Mouse (Mus musculus) hindbrain, embryonic 14.5 days (tissue): Measurements from ENCODE around the gene 4930548H24Rik. TPM values are rescaled to one million over a fixed set of nuclear protein-coding genes. Genes with fewer than 3 reads are reported as not detected.
A peak's percentile ranks its signal among the peaks of the same experiment; 100 is the strongest.
"Not testable (repeated sequence)": the region's sequence is repeated elsewhere in the genome, so short reads cannot be mapped to it uniquely, and the experiment has no call there.

Source experiments
- ATAC-seq: fragments of 200-750 bp; cut with Nextera tagmentation; 2 replicates; pipeline ENCODE4 v1.8.0; 2017; ENCODE audit warnings: moderate number of reproducible peaks, mild to moderate bottlenecking, moderate TSS enrichment, moderate library complexity; ENCODE audit not compliant: low FRiP score
- DNase-seq: peaks from one replicate; pipeline ENCODE4 v3.0.0-alpha.2; 2015; ENCODE audit warnings: low spot score
- H3K27ac ChIP-seq: fragments of 300-500 bp; sonication (generic); 2 replicates; pipeline ENCODE4 v1.5.1; 2014; ENCODE audit warnings: mild to moderate bottlenecking, moderate library complexity
- H3K27me3 ChIP-seq: fragments of 300-500 bp; sonication (generic); 2 replicates; pipeline ENCODE4 v1.6.1; 2014; ENCODE audit warnings: mild to moderate bottlenecking, low read length, mixed read lengths; ENCODE audit not compliant: control insufficient read depth, insufficient read depth
- H3K36me3 ChIP-seq: fragments of 300-500 bp; sonication (generic); replicated peaks from 2 replicates; pipeline ENCODE4 v1.6.1; 2014; ENCODE audit not compliant: control insufficient read depth, insufficient read depth
- H3K4me1 ChIP-seq: fragments of 300-500 bp; sonication (generic); replicated peaks from 2 replicates; pipeline ENCODE4 v1.6.1; 2014; ENCODE audit warnings: antibody characterized with exemption, low read length, mixed read lengths; ENCODE audit not compliant: control insufficient read depth, insufficient read depth
- H3K4me2 ChIP-seq: fragments of 300-500 bp; sonication (generic); replicated peaks from 2 replicates; pipeline ENCODE4 v1.6.1; 2014; ENCODE audit warnings: mild to moderate bottlenecking, moderate library complexity
- H3K4me3 ChIP-seq: fragments of 300-500 bp; sonication (generic); replicated peaks from 2 replicates; pipeline ENCODE4 v1.5.1; 2014; ENCODE audit warnings: mild to moderate bottlenecking, low read length
- H3K9ac ChIP-seq: fragments of 300-500 bp; sonication (generic); 2 replicates; pipeline ENCODE4 v1.6.1; 2014
- H3K9me3 ChIP-seq: fragments of 300-500 bp; sonication (generic); 2 replicates; pipeline ENCODE4 v1.6.1; 2016; ENCODE audit warnings: low read length; ENCODE audit not compliant: control insufficient read depth
- WGBS: fragments of 180-500 bp; shearing (Covaris S2); extraction: QIAGEN DNeasy Blood & Tissue Kit; methylation state at CpG from one replicate; pipeline ENCODE4 v1.1.7; 2014; 5-methylcytosine and 5-hydroxymethylcytosine counted together
- polyA plus RNA-seq: library from polyadenylated mRNA; unstranded; fragments of >200 nt; fragmentation: Nextera tagmentation; extraction: Ambion mirVana; gene quantifications from 2 replicates; pipeline ENCODE4 v1.2.1, GENCODE M21; 2014

4930548H24Rik gene
- polyA plus RNA-seq, 1 experiment from 2014 or later = not detected

GRCm38 (mm10) chr5:31527117-31527680 is 41.7 kb downstream of the 4930548H24Rik start:
- H3K27ac ChIP-seq = no peak overlapping the region
- peaks cover 40% of the 10 kb centered on the region for H3K36me3 ChIP-seq
- 5% methylated on average over 40 of the region's 40 CpGs for WGBS
- DNase-seq (no peak), ATAC-seq (peak; percentile 8; the same call in 1 of the 2 replicates)
- H3K4me2 ChIP-seq = peak overlapping the region; percentile 95
- H3K4me3 ChIP-seq = peak overlapping the region; percentile 74
- H3K4me1 ChIP-seq = peaks cover 27% of the 10 kb centered on the region
- H3K9ac ChIP-seq = peak overlapping the region; percentile 75
- H3K27me3 ChIP-seq = no peaks in the 10 kb centered on the region
- H3K9me3 ChIP-seq = no peaks in the 10 kb centered on the region

GRCm38 (mm10) chr5:31527707-31528106 is 42.2 kb downstream of the 4930548H24Rik start, which contains the start of gene Supt7l:
Gene Supt7l (minus strand): TSS chr5:31527807.
- peaks cover 27% of the 10 kb centered on the region for H3K4me1 ChIP-seq
- H3K9me3 ChIP-seq, DNase-seq, ATAC-seq, H3K27me3 ChIP-seq: not testable (repeated sequence)
- H3K27ac ChIP-seq = peak within 1 kb of the TSS; percentile 60; the same call in 1 of the 2 replicates
- peak within 1 kb of the TSS; percentile 95 for H3K4me2 ChIP-seq
- H3K36me3 ChIP-seq = peaks cover 40% of the 10 kb centered on the region
- peak within 1 kb of the TSS; percentile 74 for H3K4me3 ChIP-seq
- H3K9ac ChIP-seq = peak within 1 kb of the TSS; percentile 75
- 81% methylated on average over 11 of the region's 11 CpGs for whole genome bisulfite sequencing

- Histone ChIP-seq H3K4me3 (no peak overlapping the region), H3K36me3 (peaks cover 41% of the 10 kb centered on the region), H3K27me3 (no peaks in the 10 kb centered on the region), H3K27ac (no peak overlapping the region), H3K9ac (no peak overlapping the region), H3K4me2 (peak overlapping the region; percentile 95; the same call in 1 of the 2 replicates), H3K9me3 (no peaks in the 10 kb centered on the region), H3K4me1 (peaks cover 27% of the 10 kb centered on the region)
- whole genome bisulfite sequencing = 64% methylated on average over 2 of the region's 2 CpGs
- DNase-seq = no peak
- ATAC-seq = no peak
Observed at GRCm38 (mm10) chr5:31528560-31528959, 43.0 kb downstream of the 4930548H24Rik start.

GRCm38 (mm10) chr5:31535228-31535627 is 49.7 kb downstream of the 4930548H24Rik start:
- WGBS = 89% methylated on average over 2 of the region's 2 CpGs
- Histone ChIP-seq H3K27ac (no peak overlapping the region), H3K4me3 (no peak overlapping the region), H3K9me3 (no peaks in the 10 kb centered on the region), H3K9ac (no peak overlapping the region), H3K4me2 (no peak overlapping the region), H3K36me3 (peaks cover 93% of the 10 kb centered on the region), H3K4me1 (no peaks in the 10 kb centered on the region), H3K27me3 (no peaks in the 10 kb centered on the region)
- no peak for ATAC-seq
- no peak for DNase-seq

Other genes with a start within 250 kb of the 4930548H24Rik start
- gene Nrbp1, start 244.9 kb upstream of the 4930548H24Rik start, polyA plus RNA-seq = 149 and 161 TPM in 2 replicates
- 0.56 and 0.66 TPM in 2 replicates for gene Gm9970, start 244.5 kb upstream of the 4930548H24Rik start, polyA plus RNA-seq
- gene Krtcap3, start 234.0 kb upstream of the 4930548H24Rik start, polyA plus RNA-seq = 2.9 and 4.2 TPM in 2 replicates
- gene Ift172, start 194.6 kb upstream of the 4930548H24Rik start, polyA plus RNA-seq = 34.5 and 37.2 TPM in 2 replicates
- 98.1 and 115 TPM in 2 replicates for gene Fndc4, start 189.7 kb upstream of the 4930548H24Rik start, polyA plus RNA-seq
- gene Gckr, start 188.3 kb upstream of the 4930548H24Rik start, polyA plus RNA-seq = 0.29 TPM in 1 of 2 replicates, not detected in the other
- 98.4 and 108 TPM in 2 replicates for gene Zfp512, start 33.3 kb upstream of the 4930548H24Rik start, polyA plus RNA-seq
- gene Gpn1, start 9.0 kb downstream of the 4930548H24Rik start, polyA plus RNA-seq = 67.8 and 75.2 TPM in 2 replicates
- 27.0 and 31.8 TPM in 2 replicates for gene Slc4a1ap, start 41.3 kb downstream of the 4930548H24Rik start, polyA plus RNA-seq
- 13.3 and 18.3 TPM in 2 replicates for gene Supt7l, start 42.1 kb downstream of the 4930548H24Rik start, polyA plus RNA-seq
- 182 and 214 TPM in 2 replicates for gene Mrpl33, start 111.2 kb downstream of the 4930548H24Rik start, polyA plus RNA-seq
- 2.3 and 2.6 TPM in 2 replicates for gene Rbks, start 211.9 kb downstream of the 4930548H24Rik start, polyA plus RNA-seq
- gene Babam2, start 211.9 kb downstream of the 4930548H24Rik start, polyA plus RNA-seq = 33.2 and 39.8 TPM in 2 replicates